Mouse (Mus musculus) intestine, embryonic 14.5 days (tissue): ENCODE data around the gene Erg. TPM values are rescaled to one million over a fixed set of nuclear protein-coding genes. Genes with fewer than 3 reads are reported as not detected.

Experiments
- ATAC-seq: fragments of 200-750 bp; cut with Nextera tagmentation; replicated peaks from 2 replicates; pipeline ENCODE4 v1.8.0; 2017; ENCODE audit warnings: low read depth, moderate number of reproducible peaks, moderate TSS enrichment, moderate library complexity; ENCODE audit not compliant: low FRiP score, low TSS enrichment
- DNase-seq: peaks from one replicate; pipeline ENCODE4 v3.0.0-alpha.2; 2018; ENCODE audit warnings: low spot score
- H3K27ac ChIP-seq: fragments of 300-500 bp; sonication (generic); 2 replicates; pipeline ENCODE4 v1.5.1; 2014; ENCODE audit warnings: low read depth, mild to moderate bottlenecking, control low read depth
- H3K27me3 ChIP-seq: fragments of 300-500 bp; sonication (generic); replicated peaks from 2 replicates; pipeline ENCODE4 v1.6.1; 2014; ENCODE audit warnings: low read length, control low read depth; ENCODE audit not compliant: control insufficient read depth, insufficient read depth
- H3K36me3 ChIP-seq: fragments of 300-500 bp; sonication (generic); 2 replicates; pipeline ENCODE4 v1.6.1; 2014; ENCODE audit warnings: low read length, control low read depth; ENCODE audit not compliant: control insufficient read depth, insufficient read depth
- H3K4me1 ChIP-seq: fragments of 300-500 bp; sonication (generic); replicated peaks from 2 replicates; pipeline ENCODE4 v1.6.1; 2014; ENCODE audit warnings: low read length, control low read depth, mixed read lengths; ENCODE audit not compliant: control insufficient read depth, insufficient read depth
- H3K4me2 ChIP-seq: fragments of 300-500 bp; sonication (generic); 2 replicates; pipeline ENCODE4 v1.6.1; 2014; ENCODE audit warnings: low read length
- H3K4me3 ChIP-seq: fragments of 300-500 bp; sonication (generic); 2 replicates; pipeline ENCODE4 v1.5.1; 2014; ENCODE audit warnings: low read depth, low read length, control low read depth, mixed read lengths
- H3K9ac ChIP-seq: fragments of 300-500 bp; sonication (generic); 2 replicates; pipeline ENCODE4 v1.6.1; 2014; ENCODE audit warnings: mild to moderate bottlenecking, low read length
- H3K9me3 ChIP-seq: fragments of 300-500 bp; sonication (generic); 2 replicates; pipeline ENCODE4 v1.6.1; 2016; ENCODE audit warnings: low read length, control low read depth; ENCODE audit not compliant: control insufficient read depth
- WGBS: fragments of 180-500 bp; shearing (Covaris S2); extraction: QIAGEN DNeasy Blood & Tissue Kit; methylation state at CpG from one replicate; pipeline ENCODE4 v1.1.7; 2014; 5-methylcytosine and 5-hydroxymethylcytosine counted together
- polyA plus RNA-seq: library from polyadenylated mRNA; unstranded; fragments of >200 nt; fragmentation: Nextera tagmentation; extraction: Ambion mirVana; gene quantifications from 2 replicates; pipeline ENCODE4 v1.2.1, GENCODE M21; 2014

Gene Erg
- polyA plus RNA-seq, 1 experiment from 2014 or later, result 2.8 TPM

DNA sequence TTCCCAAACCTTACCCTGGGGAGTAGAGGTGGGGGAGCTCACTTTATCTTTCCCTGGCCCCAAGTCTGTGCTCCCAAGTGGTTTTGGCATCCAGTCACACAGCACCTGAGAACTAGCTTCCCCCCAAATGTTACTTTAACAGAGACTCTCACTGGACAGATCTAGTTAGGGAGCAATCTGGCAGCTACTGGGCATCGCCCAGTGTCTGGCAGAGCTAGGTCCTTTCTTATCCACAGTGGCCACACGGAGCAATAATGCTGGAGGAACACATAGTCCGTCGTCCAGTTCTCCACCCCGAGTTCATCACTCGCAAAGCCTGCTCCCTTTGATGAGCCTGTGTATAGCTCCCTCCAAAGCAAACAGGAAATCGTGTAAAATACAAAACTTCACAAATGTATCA, 124.5 kb downstream of the Erg start:
- H3K9me3 ChIP-seq, result no peaks in the 10 kb centered on the region
- 70% methylated on average over 7 of the region's 7 CpGs for WGBS
- no peak overlapping the region for H3K4me2 ChIP-seq
- H3K27me3 ChIP-seq, result no peaks in the 10 kb centered on the region
- 0 out of 2 replicates have a peak, but pooled peaks cover 3% of the 10 kb centered on the region for H3K4me1 ChIP-seq
- no peak overlapping the region for H3K9ac ChIP-seq
- no peaks in the 10 kb centered on the region for H3K36me3 ChIP-seq
- no peak overlapping the region for H3K27ac ChIP-seq
- no peak overlapping the region for H3K4me3 ChIP-seq
- no peak for DNase-seq
- ATAC-seq, result no peak

DNA sequence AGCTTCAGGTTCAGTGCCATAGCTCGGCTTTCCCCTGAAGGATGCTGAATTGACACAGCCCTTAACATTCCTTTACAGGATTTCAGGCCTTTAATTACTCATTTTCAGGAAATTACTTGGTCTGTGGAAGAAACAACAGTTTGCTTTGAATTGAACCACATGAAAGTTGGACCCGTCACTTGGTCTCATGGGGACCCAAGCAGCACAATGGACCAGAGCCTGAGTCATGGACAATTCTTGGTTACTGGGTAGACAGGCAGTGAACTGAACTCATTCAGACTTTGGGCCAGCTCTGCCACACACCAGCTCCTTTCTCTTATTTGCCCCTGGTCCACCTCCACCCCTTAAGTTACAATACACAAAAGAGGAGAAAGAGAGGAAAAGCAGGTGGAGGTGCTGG, 126.1 kb downstream of the Erg start:
- H3K36me3 ChIP-seq, result no peaks in the 10 kb centered on the region
- no peak overlapping the region for H3K4me2 ChIP-seq
- no peak overlapping the region for H3K27ac ChIP-seq
- no peak overlapping the region for H3K4me3 ChIP-seq
- H3K9me3 ChIP-seq, result no peaks in the 10 kb centered on the region
- ATAC-seq, result no peak
- 81% methylated on average over 2 of the region's 2 CpGs for WGBS
- DNase-seq, result no peak
- no peak overlapping the region for H3K9ac ChIP-seq
- H3K27me3 ChIP-seq, result no peaks in the 10 kb centered on the region
- 0 out of 2 replicates have a peak, but pooled peaks cover 3% of the 10 kb centered on the region for H3K4me1 ChIP-seq

DNA sequence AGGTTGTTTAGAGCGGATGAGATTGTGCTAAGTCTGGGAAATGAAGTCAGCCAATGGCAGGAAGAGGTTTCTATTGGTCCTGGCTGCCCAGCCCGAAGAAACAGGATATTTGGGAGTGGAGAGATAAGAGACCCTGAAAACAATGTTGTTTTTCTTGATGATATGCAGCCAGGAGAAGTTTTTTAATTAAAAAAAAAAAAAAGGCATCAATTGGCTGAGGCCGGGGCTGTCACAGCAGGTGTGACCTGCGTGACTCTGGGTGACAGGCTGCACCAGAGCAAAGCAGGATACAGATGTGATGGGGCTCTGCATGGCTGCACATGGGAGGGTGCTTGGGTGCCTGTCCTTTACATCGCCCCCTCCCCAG, 127.1 kb downstream of the Erg start:
- Histone ChIP-seq H3K9ac (no peak overlapping the region), H3K27ac (no peak overlapping the region), H3K4me1 (0 out of 2 replicates have a peak, but pooled peaks cover 3% of the 10 kb centered on the region), H3K9me3 (no peaks in the 10 kb centered on the region), H3K36me3 (no peaks in the 10 kb centered on the region), H3K27me3 (no peaks in the 10 kb centered on the region), H3K4me2 (no peak overlapping the region), H3K4me3 (no peak overlapping the region)
- no peak for ATAC-seq
- 78% methylated on average over 5 of the region's 5 CpGs for WGBS
- DNase-seq, result no peak

DNA sequence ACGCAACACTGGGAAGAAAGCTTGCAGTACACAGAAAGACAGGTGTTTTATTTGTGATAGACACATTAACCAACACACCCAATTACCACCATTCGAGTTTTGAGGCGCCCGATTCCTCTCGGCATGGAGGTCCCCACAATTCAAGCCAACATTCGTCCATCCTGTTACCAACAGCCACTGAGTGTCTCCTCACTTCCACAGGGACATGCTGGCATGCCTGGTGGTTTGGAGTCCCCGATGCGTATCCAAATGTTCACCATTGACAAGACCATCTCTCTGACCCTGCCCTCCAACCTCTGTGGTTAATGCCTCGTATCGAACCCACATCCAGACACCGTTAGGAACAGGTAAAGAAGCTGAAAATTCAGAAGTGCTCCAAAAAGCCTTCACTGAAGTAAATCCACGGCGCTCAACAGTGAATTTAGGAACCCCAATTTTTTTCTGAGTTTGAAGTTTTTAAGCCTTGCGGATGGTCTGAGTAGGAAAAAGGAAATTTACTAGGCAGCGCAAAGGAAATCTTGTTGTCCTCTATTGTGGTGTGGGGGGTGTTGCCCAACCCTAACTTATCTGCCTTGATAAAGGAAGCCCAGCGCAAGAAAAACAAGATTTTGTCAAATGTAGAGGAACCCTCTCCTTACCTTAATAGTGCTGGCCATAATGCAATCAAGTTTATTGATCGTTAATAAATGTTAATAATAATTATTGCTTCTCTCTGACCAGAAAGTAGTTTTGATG, 127.6 kb downstream of the Erg start:
- H3K4me2 ChIP-seq, result no peak overlapping the region
- peak overlapping the region; percentile 22; the same call in 1 of the 2 replicates for H3K27ac ChIP-seq
- WGBS, result 85% methylated on average over 17 of the region's 17 CpGs
- 0 out of 2 replicates have a peak, but pooled peaks cover 3% of the 10 kb centered on the region for H3K4me1 ChIP-seq
- peak overlapping the region; percentile 17; the same call in 1 of the 2 replicates for H3K4me3 ChIP-seq
- H3K9me3 ChIP-seq, result no peaks in the 10 kb centered on the region
- ATAC-seq, result no peak
- H3K36me3 ChIP-seq, result no peaks in the 10 kb centered on the region
- H3K27me3 ChIP-seq, result no peaks in the 10 kb centered on the region
- 0 out of 2 replicates have a peak overlapping the region, but pooled peaks have one; percentile 13 for H3K9ac ChIP-seq
- no peak for DNase-seq

DNA sequence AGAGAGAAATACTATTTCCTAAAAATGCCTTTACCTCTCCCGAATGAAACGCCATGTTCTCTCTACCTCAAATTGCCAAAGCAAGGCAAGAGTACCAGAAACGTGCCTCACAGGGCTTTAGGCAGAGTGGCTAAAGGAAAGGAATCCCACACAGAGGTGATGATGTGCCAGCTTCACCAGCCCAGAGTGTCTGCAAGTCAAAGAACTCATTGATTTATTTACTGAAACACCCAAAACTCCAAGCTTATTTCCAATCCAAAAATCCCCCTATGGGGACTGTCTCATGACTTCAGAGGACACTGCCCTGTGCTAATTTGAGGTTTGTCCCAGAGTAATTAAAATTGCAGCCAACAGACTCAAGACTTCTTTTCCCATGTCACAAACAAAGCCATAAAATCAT, 129.4 kb downstream of the Erg start:
- no peak for DNase-seq
- WGBS, result 76% methylated on average over 3 of the region's 3 CpGs
- Histone ChIP-seq H3K9ac (peak overlapping the region; percentile 16; the same call in 1 of the 2 replicates), H3K9me3 (no peaks in the 10 kb centered on the region), H3K27me3 (no peaks in the 10 kb centered on the region), H3K4me1 (0 out of 2 replicates have a peak, but pooled peaks cover 3% of the 10 kb centered on the region), H3K36me3 (no peaks in the 10 kb centered on the region), H3K4me3 (peak overlapping the region; percentile 4; the same call in 1 of the 2 replicates), H3K27ac (no peak overlapping the region), H3K4me2 (no peak overlapping the region)
- no peak for ATAC-seq

DNA sequence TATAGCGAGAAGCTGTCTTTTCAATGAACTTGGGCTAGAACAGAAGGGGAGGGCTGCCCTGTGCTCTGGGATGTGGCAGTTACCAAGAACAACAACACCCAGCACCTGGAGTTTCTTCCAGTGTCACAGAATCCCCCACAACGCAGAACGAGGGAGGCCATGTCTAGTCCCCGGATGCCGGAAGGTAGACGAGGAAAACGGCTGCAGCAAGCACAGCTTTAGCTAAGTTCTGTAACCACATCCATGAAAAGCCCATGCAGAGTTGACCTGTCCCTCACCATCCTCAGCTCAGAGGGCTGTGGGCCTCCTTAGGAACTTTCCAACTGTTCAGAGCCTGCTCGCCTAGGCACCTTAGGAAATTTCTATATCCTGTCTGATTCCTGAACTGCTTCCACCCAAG, 130.5 kb downstream of the Erg start:
- ATAC-seq (no peak), DNase-seq (no peak)
- Histone ChIP-seq H3K4me3 (no peak overlapping the region), H3K27ac (no peak overlapping the region), H3K4me1 (no peaks in the 10 kb centered on the region), H3K4me2 (no peak overlapping the region), H3K36me3 (no peaks in the 10 kb centered on the region), H3K9me3 (no peaks in the 10 kb centered on the region), H3K9ac (no peak overlapping the region), H3K27me3 (no peaks in the 10 kb centered on the region)
- WGBS, result 78% methylated on average over 8 of the region's 8 CpGs

DNA sequence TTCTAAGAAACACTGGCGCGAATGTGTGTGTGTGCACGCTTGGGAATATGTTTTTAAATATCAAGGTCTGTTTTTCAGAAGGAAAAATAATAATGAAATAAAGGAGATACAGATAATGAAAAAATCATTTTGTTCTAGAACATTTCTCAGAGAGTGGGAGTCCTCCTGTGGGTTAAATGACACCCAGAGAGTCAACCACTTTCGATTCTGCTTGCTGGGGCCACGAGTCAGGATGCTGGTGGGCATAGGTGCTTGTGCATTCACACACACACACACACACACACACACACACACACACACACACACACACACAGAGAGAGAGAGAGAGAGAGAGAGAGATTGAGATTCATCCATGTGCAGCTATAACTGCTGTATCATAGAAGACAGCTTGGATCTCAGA, 130.9 kb downstream of the Erg start:
- H3K4me2 ChIP-seq, result no peak overlapping the region

DNA sequence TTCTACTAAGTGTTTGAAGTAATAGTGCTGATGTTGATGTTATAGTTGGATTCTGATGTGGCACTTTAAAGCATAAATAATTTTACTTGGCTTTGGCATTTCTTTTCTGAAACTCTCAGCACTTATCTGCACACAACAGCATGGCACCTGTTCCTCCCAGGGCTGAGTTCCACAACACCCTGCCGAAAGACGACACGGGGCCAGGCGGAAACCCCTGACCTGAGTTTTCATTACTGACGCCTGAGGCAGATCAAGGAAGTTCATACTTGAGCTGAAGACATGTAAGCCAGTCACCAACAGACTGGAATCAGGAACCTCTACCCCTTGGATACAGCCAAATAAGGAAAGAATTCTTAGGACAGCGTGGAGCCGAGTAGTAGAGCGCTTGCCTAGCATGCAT, 134.0 kb downstream of the Erg start:
- no peaks in the 10 kb centered on the region for H3K27me3 ChIP-seq
- ATAC-seq (no peak), DNase-seq (no peak)
- WGBS, result 79% methylated on average over 8 of the region's 8 CpGs
- no peak overlapping the region for H3K27ac ChIP-seq
- 0 out of 2 replicates have a peak, but pooled peaks cover 5% of the 10 kb centered on the region for H3K4me1 ChIP-seq
- no peaks in the 10 kb centered on the region for H3K36me3 ChIP-seq
- H3K9me3 ChIP-seq, result no peaks in the 10 kb centered on the region
- no peak overlapping the region for H3K9ac ChIP-seq
- H3K4me2 ChIP-seq, result no peak overlapping the region
- H3K4me3 ChIP-seq, result no peak overlapping the region

More for the DNA sequence above, 130.9 kb downstream of the Erg start:
- H3K27me3 ChIP-seq, result no peaks in the 10 kb centered on the region
- WGBS, result 88% methylated on average over 5 of the region's 5 CpGs
- no peak overlapping the region for H3K27ac ChIP-seq
- H3K9me3 ChIP-seq, result no peaks in the 10 kb centered on the region
- H3K4me3 ChIP-seq, result no peak overlapping the region
- H3K4me1 ChIP-seq, result no peaks in the 10 kb centered on the region
- DNase-seq (no peak), ATAC-seq (no peak)
- H3K36me3 ChIP-seq, result no peaks in the 10 kb centered on the region
- no peak overlapping the region for H3K9ac ChIP-seq

DNA sequence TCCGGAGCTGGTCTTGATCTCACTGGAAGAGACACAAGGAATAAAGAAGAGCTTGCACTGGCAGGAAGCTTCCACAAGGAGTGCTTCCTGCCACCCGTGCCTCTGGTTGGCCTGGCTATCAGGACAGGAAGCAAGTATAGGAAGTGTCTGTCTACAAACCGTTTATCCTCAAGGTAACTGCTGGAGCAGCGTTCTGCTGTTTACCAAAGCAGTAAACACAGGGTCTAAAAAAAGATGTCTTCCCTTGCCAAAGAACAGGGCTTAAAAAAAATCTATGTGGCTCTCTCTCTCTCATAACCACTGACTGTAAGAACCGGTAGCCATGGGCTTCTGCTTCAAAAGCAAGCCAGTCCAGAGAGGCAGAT, 137.1 kb downstream of the Erg start:
- Histone ChIP-seq H3K4me3 (no peak overlapping the region), H3K27me3 (no peaks in the 10 kb centered on the region), H3K36me3 (no peaks in the 10 kb centered on the region), H3K9ac (no peak overlapping the region), H3K4me1 (0 out of 2 replicates have a peak, but pooled peaks cover 5% of the 10 kb centered on the region), H3K4me2 (no peak overlapping the region), H3K27ac (no peak overlapping the region), H3K9me3 (no peaks in the 10 kb centered on the region)
- WGBS, result 31% methylated on average over 5 of the region's 5 CpGs
- DNase-seq (no peak), ATAC-seq (no peak)
